Mouse (Mus musculus): Measurements from ENCODE around the gene Tbx2.

Gene Tbx2

DNA sequence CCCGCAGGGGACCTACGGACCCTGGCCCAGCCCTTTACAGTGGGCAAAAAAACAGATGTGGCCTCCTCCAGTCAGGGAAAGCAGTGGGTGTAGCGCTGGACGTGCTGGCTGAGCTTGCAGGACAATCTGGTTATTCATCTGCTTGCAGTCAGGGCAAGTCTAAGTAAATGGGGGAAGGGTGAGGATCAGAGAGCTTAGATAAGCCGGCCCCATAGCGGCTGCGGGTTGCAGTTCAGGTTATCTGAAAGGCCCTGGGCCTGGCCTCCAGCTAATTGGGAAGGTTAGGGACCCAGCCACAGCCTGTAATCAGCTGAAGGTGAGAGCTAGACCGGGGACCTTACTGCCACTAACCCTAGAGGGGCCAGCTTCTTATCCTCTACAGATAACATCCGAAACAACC, 5.0 kb upstream of the Tbx2 start:
- DNase-seq, result no peak

DNA sequence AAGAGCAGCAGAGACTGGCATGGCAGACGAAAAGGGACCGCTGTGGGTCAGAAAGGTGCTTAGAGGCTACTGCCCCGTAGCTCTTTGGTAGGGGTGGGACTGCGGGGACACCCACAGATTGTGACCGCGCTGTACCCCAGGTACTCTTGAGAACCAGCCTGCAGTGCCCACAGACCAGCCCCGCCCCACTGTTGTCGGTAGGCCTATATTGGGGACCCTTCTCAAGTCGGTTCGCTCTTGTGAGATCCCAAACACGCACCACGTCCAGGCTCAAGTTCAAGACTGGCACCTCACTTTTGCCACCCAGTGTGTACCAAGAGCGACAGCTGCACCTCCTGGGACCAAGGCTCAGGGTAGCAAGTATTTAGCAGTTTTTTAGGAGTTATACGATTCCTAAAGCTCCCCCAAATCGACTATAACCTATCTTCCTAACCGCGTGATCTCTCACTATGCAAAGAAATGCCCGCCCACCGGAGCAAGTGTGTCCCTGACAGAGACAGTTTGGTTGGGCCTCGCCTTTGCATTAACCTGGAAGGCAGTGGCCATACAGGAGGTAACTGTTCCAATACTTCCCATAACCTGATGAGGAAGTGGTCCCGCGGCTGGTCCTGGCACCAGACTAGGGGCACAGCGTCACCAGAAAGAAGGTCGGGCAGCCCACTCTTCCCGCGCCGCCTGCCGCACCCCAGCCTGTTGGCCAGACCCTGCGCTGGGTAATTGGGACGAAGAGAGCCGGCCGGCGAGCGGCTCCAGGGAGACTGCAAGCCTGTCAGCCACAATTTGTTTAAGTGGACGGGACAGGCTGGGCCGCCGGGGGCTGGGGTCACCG, 3.4 kb upstream of the Tbx2 start:
- DNase-seq, result no peak

DNA sequence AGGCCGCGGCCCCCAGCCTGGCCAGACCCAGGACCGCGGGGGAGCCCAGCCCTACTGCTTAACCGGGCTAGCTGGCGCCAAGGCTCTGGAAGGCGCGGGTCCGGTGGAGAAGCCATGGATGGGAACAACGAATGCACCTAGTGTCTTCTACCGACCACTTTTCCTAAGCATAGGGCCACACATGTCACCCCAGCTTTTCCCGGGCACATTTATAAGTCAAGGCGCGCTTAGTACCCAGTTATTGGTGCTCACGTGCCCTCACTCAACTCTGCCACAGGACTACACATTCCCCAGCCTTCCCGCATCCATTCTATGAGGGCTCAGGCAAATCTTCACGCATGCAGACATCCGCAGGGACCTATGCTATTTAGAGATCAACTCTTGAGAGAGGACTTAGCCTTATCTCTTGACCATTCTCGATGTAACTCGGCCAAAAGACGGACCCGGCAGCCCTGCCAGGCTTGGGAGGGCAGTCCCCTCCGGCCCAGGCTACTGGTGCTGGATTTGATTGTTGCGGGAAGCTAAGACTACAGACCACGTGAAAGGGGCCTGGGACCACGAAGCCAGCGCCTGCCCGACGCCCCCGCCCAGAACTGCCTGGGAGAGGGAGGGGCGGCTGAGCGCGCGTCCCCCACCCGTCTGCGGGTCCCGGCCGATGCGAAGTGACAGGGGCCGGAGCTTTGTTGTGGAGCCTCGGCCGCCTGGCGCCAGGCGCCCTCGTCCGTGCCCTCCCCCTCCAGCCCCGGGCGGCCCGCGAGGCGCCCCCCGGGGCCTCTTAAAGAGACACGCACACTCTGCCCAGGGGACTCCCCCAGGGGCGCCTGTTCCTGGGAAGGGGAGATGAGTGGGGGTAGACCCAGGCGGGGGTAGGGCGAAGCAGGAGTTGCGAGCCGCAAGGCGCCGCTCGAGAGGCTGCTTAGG, 2.6 kb upstream of the Tbx2 start:
- DNase-seq, result no peak

DNA sequence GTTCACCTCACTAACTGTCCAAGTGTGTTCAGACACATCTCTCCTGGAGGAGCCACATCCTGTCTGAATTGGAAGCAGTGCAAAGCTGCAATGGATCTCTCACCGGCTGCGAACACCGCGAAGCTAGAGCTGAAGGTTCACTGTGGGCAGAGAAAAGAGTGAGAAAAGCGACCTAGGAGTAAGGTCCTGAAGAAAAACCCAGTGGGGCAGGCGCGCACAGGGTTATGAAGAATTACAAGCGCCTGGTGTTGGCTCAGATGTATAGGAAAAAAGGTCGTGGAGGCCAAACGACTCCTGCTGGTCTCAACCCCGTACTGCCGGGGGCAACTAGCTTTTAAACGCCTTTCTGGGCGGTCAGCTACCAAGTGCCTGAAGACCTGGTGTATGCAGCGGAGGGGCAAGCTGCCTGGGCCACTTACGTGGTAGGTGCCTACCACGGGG, 1.4 kb upstream of the Tbx2 start:
- DNase-seq, result no peak

DNA sequence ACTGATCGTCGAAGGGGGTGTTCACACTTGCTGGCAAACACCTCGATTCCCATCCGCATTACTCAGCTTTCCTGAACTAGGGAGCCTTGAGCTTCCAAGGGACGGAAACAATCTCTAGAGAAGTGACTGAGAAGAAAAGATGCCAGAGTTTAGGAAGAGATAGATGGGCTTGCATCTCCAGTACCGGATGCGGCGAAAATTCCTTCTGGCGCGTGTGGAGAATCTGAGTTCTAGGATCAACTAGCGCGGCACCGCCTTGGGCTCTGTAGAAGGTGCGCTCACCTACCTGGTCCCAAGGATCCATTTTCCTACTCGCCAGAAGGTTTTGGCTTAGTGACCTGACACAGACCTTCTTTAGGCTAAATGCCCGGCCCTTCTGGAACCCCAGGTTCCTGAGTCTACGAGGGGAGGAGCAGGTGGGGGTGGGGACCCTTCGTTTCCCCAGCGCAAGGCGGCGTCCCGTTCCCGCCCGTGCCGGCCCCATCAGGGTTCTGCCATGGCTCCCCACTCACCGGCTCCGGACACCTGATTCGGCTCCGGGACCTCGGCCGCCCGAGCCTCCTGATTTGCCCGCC, 608 bp upstream of the Tbx2 start:
- DNase-seq, result no peak

DNA sequence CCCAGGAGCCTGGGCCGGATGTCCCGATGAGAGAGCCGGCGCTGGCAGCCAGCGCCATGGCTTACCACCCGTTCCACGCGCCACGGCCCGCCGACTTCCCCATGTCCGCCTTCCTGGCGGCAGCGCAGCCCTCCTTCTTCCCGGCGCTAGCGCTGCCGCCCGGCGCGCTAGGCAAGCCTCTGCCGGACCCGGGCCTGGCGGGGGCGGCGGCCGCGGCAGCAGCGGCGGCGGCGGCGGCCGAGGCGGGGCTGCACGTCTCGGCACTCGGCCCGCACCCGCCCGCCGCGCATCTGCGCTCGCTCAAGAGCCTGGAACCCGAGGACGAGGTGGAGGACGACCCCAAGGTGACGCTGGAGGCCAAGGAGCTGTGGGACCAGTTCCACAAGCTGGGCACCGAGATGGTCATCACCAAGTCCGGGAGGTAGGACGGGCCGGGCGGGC, 750 bp downstream of the Tbx2 start:
- DNase-seq, result no peak

DNA sequence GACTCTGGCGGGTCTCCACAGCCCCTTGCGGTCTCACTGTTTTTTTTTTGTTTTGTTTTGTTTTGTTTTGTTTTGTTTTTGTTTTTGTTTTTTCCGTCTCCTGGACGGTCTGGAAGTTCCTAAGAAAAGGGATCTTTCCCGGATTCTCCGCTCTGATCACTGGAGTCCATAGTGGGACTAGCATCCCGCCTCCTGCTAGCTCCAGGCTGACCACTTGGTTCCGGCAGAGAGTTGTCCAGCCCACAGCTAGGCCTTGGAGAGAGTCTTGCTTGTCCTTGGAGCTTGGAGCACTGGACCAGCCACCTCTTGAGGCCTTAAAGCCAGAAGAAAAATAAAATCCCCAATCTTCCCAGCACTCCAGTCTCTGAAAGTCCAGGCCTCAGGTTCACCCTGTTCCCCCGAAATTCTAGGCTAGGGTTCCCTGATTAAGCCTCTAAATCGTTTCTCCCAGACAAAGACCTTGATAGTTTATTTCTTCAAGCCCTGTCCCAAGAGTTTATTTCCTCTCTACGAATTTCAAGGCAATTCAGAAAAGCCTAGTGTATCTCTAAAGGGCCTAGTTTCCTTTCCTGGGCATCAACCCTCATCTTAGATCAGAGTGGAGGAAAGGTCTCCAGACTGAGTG, 1.5 kb downstream of the Tbx2 start:
- DNase-seq, result no peak

DNA sequence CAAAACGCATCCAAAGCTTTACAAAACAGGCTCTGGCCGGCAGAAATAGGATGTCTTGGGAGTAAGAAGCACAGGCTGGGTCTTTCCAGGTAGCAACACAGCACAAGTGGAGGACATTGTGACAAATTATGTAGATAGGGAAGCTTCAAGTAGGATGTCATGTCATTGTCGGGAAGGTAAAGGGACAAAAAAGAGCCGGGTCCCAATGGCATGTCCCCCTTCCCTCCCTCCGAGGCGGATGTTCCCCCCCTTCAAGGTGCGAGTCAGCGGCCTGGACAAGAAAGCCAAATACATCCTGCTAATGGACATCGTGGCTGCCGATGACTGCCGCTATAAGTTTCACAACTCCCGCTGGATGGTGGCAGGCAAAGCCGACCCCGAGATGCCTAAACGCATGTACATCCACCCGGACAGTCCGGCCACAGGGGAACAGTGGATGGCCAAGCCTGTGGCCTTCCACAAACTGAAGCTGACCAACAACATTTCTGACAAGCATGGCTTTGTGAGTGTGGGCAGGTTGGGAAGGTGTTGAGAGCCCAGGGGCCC, 2.1 kb downstream of the Tbx2 start:
- DNase-seq, result no peak

DNA sequence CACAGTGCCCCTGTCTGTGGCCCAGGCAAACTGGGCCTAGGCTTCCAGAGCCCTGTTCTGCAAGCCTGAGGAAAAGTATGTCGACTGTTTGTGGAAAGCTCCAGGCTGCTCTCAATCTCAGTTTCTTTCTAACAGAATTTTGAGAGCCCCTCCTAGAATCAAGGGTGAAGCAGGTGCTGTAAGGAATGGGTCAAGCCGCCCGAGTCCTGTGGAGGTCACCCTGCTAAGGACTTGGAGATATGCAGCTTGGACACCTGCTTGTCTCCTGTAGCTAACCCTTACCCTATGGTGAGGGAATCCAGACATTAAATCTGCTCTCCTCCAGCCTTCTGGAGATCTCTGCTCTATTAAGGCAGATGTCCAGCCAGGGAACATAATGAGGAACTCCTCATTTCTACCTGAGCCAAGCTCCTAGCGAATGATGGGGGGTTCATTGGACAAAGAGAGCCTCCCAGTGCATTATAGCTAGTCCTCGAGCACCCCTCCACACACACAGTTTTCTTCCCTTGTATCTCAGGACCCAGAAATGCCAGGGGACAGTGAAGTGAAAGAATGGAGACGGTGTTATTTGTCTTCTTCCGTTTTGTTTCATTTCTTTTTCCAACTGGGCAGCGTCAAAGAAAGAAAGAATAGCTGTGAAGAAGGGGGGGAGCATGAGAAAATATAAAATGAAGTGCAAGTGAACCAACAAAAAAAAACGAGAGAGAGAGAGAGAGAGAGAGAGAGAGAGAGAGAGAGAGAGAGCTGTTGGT, 2.8 kb downstream of the Tbx2 start:
- DNase-seq, result no peak

DNA sequence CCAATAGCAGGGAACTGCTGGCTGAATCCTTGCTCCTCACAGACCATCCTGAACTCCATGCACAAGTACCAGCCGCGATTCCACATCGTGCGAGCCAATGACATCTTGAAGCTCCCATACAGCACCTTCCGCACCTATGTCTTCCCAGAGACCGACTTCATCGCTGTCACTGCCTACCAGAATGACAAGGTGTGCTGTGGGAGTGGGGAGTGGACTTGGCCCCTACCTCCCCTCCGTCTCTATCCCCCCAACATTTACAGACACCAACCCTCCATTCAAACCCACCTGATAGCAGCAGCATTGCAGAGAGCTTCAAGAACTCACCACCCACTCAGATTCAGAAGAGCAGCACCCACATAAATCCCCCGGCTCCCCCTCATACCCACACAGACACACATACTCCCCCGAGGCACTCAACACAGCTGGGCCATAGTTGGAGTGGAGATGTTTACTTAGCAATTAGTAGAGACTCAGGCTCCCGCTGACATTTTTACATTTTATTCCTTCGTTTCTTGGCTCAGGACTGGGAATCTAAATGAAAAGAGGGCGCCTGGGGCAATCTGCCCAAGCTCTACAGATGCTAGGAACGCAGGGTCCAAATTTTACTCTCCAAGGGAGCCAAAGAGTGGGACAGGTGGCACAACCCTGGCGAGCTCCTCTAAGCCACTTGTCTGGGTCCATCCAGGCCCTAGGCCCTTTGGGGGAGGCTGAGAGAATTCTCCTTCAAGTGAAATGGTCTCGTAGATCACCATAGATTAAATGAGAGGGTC, 3.6 kb downstream of the Tbx2 start:
- DNase-seq, result no peak

DNA sequence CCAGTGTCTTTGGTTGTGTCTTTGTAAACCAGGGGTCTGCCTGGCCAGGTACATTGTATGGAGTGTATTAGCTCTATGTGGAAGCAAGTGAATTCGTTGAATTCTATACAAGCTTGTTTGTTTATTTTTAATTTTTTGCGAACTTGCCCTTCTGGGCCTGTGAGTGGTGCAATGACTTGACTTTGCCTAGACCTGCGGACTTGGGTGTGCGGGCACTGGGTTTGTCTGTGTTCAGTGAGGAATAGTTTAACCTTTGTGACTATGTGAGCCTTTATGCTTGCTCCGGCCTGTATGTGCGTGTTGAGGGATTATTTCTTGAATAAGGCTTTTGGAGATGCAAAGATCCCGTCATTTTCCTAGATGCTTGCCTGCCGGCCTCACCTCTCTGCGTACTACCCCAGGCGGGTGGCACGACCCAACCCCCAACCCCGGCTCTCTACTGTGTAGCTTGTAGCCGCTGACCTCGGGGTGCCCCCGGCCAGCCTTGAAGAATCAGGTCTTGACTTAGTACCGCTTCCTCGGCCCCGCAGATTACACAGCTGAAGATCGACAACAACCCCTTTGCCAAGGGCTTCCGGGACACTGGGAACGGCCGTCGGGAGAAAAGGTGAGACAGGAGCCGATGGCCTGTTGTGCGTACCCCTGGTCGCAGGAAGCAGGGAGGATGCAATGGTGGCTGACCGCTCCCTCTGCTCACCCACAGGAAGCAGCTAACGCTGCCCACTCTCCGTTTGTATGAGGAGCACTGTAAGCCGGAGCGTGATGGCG, 4.4 kb downstream of the Tbx2 start:
- DNase-seq, result no peak

DNA sequence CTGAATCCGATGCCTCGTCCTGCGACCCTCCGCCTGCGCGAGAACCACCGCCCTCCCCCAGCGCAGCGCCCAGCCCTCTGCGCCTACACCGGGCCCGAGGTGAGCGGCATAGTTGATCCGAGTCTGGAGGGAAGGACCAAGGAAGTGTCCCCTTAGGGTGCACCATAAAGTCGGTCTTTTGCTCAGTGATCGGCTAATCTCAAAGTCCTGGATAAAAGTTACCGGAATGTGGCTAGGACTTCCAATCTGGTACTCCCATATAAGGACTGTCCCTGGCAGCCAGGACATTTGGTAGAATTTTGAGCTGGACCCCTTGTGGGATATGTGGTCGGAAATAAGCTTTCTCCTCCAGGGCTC, 4.9 kb downstream of the Tbx2 start:
- no peak for DNase-seq

DNA sequence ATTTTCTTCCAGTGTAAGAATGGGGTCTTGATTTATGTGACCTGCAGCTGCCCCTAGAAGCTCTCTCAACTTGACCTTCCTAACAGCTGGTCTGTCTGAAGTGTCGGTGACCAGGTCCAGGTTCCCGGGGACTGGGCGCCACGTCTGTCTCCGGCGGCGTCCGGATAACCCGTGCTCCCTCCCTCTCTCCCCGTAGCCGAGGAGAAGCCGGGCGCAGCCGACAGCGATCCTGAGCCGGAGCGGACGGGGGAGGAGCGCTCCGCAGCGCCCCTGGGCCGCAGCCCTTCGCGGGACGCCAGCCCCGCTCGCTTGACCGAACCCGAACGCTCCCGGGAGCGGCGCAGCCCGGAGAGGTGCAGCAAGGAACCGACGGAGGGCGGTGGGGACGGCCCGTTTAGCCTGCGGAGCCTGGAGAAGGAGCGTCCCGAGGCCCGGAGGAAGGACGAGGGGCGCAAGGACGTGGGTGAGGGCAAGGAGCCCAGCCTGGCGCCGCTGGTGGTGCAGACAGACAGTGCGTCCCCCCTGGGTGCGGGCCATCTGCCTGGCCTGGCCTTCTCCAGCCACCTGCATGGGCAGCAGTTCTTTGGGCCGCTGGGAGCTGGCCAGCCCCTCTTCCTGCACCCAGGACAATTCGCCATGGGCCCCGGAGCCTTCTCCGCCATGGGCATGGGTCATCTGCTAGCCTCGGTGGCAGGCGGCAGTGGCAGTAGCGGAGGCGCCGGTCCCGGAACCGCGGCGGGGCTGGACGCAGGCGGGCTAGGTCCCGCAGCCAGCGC, 5.5 kb downstream of the Tbx2 start:
- DNase-seq, result no peak

DNA sequence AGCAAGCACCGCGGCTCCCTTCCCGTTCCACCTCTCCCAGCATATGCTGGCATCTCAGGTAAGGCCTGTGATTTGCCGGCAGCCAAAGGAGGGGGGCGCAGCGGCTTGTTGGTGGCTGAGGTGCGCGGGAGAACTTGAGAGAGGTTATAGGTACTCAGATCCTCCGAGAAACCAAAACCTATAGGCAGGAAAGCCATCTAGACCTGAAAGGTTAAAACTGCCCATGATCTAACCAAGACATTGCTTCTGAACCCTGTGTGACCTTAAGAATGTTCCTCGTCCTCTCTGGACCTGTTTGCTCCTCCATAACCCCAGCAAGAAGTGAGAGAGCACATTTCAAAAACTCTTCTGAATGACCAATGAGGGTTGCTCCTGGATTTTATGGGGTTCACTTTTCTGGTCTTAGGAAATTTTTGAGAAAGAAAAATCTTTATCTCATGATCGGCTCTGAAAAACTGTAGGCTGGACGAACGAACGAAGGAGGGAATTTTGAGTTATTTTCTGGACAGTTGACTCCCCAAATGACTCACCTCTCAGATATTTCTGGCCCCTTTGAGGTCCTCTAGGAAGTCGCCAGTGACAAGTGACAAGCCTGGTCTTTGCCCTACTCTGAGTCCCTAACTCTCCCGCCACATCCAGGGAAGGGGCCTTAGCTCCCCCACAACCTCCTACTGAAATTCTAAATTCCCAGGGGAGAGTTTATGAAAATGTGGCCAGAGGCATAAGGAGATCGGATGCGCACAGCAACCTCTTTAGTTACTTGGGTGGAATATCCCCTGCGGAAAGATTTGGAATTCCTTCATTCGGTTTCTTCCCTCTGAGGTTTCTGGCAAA, 6.3 kb downstream of the Tbx2 start:
- DNase-seq, result no peak

DNA sequence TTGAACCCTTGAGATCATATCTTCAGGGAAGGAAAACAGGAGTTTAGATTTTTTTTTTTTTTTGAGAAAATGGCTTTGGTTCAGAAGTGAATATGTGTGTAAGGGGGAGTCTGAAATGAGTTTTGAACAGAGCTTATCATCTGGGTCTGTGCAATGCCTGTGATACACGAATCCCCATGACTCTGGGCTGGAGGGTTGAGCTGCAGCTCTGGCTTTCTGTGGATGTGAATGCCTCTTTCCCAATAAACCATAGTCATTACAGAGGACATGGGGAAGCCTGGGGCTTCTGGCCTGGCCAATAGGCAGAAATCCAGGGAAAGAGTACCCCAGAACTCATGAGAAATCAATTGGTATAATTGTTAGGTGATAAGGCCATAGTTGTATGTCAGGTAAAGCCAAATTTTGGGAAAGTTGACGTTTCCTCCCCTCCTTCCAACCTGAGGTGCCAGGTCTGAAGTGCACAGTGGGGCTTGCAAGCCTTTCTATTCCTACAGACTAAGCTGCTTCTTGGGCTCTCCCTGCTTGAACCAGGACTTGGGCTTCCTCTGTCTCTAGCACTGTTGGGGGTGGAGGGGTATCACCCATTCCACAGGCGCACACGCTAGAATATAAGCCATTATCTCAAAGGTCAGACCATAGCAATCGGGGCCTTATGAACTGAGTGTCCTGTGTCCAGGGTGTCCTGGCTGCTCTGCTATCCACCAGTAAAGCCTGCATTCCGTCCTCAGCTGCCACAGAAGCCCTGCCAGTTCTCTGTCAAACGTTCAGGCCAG, 7.1 kb downstream of the Tbx2 start:
- no peak for DNase-seq

DNA sequence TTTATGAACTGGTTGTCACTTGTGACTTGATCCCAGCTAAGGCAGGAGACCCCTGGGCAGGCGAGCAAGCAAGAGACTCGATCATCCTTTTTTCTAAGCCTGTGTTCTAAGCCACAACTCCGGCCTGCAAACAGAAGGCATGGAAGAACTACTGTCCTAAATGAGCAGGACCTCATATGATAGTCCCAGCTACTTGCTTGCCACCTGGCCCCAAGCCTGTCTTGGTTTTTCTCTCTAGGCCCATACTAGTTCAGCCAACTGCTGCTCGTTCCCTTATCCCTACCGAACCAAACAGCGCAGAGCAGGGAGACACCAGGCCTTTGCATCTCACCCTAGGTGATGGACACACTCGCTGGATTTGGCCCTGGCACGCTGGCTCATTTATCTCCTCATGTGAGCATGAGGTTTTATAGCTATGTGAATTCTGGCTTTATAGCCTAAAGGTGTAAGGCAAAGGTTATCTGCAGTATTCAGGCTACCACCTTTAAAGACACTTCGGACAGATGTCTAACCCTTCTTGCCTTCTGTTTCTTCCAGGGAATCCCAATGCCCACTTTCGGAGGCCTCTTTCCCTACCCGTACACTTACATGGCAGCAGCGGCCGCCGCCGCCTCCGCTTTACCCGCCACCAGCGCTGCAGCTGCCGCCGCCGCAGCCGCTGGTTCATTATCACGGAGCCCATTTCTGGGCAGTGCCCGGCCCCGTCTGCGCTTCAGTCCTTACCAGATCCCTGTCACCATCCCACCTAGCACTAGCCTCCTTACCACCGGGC, 7.9 kb downstream of the Tbx2 start:
- DNase-seq, result no peak

DNA sequence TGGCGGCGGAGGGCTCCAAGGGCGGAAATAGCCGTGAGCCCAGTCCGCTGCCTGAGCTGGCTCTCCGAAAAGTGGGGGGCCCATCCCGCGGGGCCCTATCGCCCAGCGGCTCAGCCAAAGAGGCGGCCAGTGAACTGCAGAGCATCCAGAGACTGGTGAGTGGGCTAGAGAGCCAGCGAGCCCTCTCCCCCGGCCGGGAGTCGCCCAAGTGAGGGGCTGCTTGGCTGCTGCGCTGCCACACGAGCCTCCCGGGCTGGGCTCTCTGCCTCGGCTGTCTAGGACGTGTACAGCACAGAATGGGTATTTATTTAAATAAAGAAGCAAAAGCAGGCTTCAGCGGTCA, 8.4 kb downstream of the Tbx2 start:
- DNase-seq, result no peak

Data from right cerebral cortex, postnatal 14 days (tissue).